Mouse (Mus musculus) ES-Bruce4 (cell line): Measurements from ENCODE around the gene Nsrp1.

Source experiments
- CTCF ChIP-seq: IDR thresholded peaks from one replicate; pipeline ENCODE4 v1.8.1; 2011; ENCODE audit warnings: low read depth, low read length
- EP300 ChIP-seq: IDR thresholded peaks from 2 replicates; pipeline ENCODE4 v1.6.1; 2011; ENCODE audit warnings: low read depth, low read length; ENCODE audit not compliant: insufficient read depth

GRCm38 (mm10) chr11:77026559-77026958 is 51.7 kb downstream of the Nsrp1 start:
- TF ChIP-seq CTCF (no peak), EP300 (no peak)
